Mouse (Mus musculus): ENCODE measurements at regions not wholly inside any gene's neighbourhood (a gene's known extent, or its start where the extent isn't known, plus 50 kb on each side); places are given as distances from the start of the nearest gene placed in this dataset.

DNA sequence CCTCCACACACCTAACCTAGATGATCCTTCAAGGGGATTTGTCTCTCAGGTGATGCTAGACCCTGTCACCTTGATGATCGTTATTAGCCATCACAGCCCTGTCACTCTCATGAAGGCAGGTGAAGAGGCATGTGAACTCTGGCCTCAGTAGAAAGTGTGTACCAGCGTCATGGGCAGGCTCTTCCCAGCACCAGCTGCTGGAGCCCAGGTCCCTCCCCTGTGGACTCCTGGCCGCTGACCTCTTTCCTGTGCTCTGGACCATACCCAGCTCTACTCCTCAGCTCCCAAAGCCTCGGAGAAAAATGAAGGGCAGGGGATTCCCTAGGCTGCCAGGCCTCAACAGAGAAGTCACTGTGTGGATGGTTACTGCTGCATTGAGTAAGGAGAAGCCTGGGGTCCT, 253.3 kb upstream of the Sulf2 start:
- TF ChIP-seq POLR2A (IDR thresholded peaks at IDR 0.05; ENCODE audit: control insufficient read depth, low read depth, low read length) (no peak), CTCF (IDR thresholded peaks at IDR 0.05; ENCODE audit: control insufficient read depth, insufficient read depth, insufficient replicate concordance, low read depth, low read length) (no peak)
